Mouse (Mus musculus) limb, embryonic 12.5 days (tissue): ENCODE results near the gene Thrsp. TPM values are rescaled to one million over a fixed set of nuclear protein-coding genes. Genes with fewer than 3 reads are reported as not detected.

Experiments used
- ATAC-seq: fragments of 200-750 bp; cut with Nextera tagmentation; 2 replicates; pipeline ENCODE4 v1.8.0; 2017; ENCODE audit warnings: low read depth, moderate TSS enrichment; ENCODE audit not compliant: insufficient number of reproducible peaks, insufficient read depth, low FRiP score, low TSS enrichment
- H3K27ac ChIP-seq: fragments of 300-500 bp; sonication (generic); 2 replicates; pipeline ENCODE4 v1.5.1; 2016; ENCODE audit warnings: mild to moderate bottlenecking, moderate library complexity
- H3K27me3 ChIP-seq: fragments of 300-500 bp; sonication (generic); 2 replicates; pipeline ENCODE4 v1.6.1; 2016; ENCODE audit warnings: mild to moderate bottlenecking, moderate library complexity
- H3K36me3 ChIP-seq: fragments of 300-500 bp; sonication (generic); 2 replicates; pipeline ENCODE4 v1.6.1; 2016; ENCODE audit warnings: mild to moderate bottlenecking, moderate library complexity
- H3K4me1 ChIP-seq: fragments of 300-500 bp; sonication (generic); replicated peaks from 2 replicates; pipeline ENCODE4 v1.6.1; 2016
- H3K4me2 ChIP-seq: fragments of 300-500 bp; sonication (generic); 2 replicates; pipeline ENCODE4 v1.6.1; 2016; ENCODE audit warnings: mild to moderate bottlenecking, moderate library complexity
- H3K4me3 ChIP-seq: fragments of 300-500 bp; sonication (generic); replicated peaks from 2 replicates; pipeline ENCODE4 v1.5.1; 2016; ENCODE audit warnings: mild to moderate bottlenecking
- H3K9ac ChIP-seq: fragments of 300-500 bp; sonication (generic); replicated peaks from 2 replicates; pipeline ENCODE4 v1.6.1; 2016; ENCODE audit warnings: mild to moderate bottlenecking, moderate library complexity
- H3K9me3 ChIP-seq: fragments of 300-500 bp; sonication (generic); 2 replicates; pipeline ENCODE4 v1.6.1; 2016; ENCODE audit warnings: mild to moderate bottlenecking, moderate library complexity
- WGBS: fragments of 180-500 bp; shearing (Covaris S2); methylation state at CpG from one replicate; pipeline ENCODE4 v1.1.7; 2016; 5-methylcytosine and 5-hydroxymethylcytosine counted together
- polyA plus RNA-seq: library from polyadenylated mRNA; unstranded; fragments of >200 nt; fragmentation: Nextera tagmentation; extraction: Ambion mirVana; gene quantifications from 2 replicates; pipeline ENCODE4 v1.2.1, GENCODE M21; 2016

Gene Thrsp
- polyA plus RNA-seq, 1 experiment from 2014 or later = 0.64 TPM

DNA sequence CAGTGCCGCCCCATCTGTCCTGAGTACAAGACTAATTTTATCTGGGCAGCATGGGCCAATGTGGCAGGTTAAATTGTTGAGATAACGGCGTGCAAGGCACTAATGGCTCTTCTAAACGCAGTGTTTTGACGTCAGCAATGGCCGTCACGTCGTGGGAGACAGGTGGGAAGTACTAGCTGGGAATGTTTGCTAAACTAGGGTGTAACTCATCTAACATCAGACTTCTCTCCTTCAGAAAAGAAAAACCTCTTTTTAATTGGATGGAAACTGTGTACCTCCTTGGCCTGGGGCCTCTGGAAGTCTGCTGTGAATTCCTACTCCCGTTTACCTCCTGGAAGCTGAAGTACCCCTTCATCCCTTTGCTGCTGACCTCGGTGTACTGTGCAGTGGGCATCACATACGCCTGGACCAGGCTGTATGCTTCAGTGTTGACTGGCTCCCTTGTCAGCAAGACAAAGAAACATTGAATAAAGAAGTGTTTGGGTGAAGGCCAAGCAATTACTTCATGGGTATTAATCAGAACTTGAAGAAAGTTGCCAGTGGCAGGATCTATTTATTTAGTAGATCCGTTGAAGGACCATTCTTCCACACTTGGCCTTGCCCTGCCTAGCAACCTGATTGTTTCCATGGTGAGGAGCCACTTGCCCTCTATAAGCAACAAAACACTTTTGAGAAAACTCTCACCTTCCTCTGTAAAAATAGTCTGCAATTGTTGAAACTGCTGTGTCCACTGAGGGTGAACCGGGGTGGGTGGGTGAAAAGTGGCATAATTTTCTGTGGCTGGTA is 26.0 kb downstream of the Thrsp start:
- Histone ChIP-seq H3K4me3 (no peak overlapping the region), H3K36me3 (peaks cover 64% of the 10 kb centered on the region), H3K9ac (no peak overlapping the region), H3K9me3 (no peaks in the 10 kb centered on the region), H3K4me2 (no peak overlapping the region), H3K27ac (no peak overlapping the region), H3K27me3 (no peaks in the 10 kb centered on the region), H3K4me1 (no peaks in the 10 kb centered on the region)
- ATAC-seq = no peak
- 91% methylated on average over 13 of the region's 13 CpGs for WGBS

DNA sequence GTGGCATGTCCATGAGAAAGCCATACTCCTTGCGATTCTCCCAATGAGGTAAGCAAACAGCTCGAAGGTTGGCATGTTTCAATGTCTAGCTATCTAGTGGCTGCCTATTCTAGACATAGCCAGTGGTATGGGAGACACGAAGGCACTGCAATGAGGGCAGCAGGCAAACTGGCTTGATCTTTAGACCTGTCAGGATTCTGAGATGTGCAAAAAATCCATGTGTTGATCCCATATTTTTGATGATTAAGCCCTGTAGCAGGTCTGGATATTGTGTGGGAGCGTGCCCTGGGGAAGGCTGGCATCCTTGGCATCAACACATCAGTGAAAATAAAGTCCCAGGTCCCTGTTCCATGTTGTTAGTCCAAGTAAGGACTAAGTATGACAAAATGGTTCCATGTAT is 29.0 kb downstream of the Thrsp start:
- 94% methylated on average over 4 of the region's 4 CpGs for WGBS

GRCm38 (mm10) chr7:97387561-97388147 is 29.9 kb downstream of the Thrsp start:
- WGBS = 91% methylated on average over 8 of the region's 8 CpGs
- Histone ChIP-seq H3K4me3 (no peak overlapping the region), H3K9me3 (no peaks in the 10 kb centered on the region), H3K27me3 (no peaks in the 10 kb centered on the region), H3K4me2 (no peak overlapping the region), H3K36me3 (peaks cover 97% of the 10 kb centered on the region), H3K4me1 (no peaks in the 10 kb centered on the region), H3K9ac (no peak overlapping the region), H3K27ac (no peak overlapping the region)
- no peak for ATAC-seq

More for the DNA sequence above, 29.0 kb downstream of the Thrsp start:
- Histone ChIP-seq H3K36me3 (peaks cover 93% of the 10 kb centered on the region), H3K9me3 (no peaks in the 10 kb centered on the region), H3K27ac (no peak overlapping the region), H3K9ac (no peak overlapping the region), H3K27me3 (no peaks in the 10 kb centered on the region), H3K4me1 (no peaks in the 10 kb centered on the region), H3K4me2 (no peak overlapping the region), H3K4me3 (no peak overlapping the region)
- no peak for ATAC-seq

DNA sequence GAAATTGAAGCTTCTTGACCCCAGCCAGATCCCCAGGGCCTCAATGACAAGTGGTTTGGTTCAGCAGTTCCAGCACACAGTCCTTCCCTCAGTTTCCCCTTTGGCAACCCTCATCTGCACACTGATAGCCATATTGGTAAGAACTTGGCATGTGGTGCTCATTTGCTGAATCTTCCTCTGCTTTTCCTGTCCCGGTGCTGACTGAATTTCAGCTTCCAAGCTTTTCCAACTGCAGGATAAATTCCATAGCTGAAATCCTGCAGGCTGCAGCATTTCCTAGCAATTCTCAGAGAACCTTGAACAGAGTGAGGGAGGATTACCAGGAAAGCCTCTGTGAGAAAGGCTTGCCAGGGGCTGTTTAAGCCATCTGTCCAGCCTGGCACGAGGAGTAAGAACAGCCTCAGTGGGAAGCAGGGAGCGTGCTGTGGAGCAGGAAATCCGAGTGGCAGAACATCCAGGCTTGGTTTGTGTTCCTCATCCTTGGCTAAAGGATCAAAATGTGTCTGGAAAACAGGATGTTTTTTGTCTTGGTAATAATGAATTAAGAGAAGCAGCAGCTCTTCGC is 30.6 kb downstream of the Thrsp start:
- Histone ChIP-seq H3K27ac (no peak overlapping the region), H3K4me1 (no peaks in the 10 kb centered on the region), H3K4me2 (no peak overlapping the region), H3K4me3 (no peak overlapping the region), H3K27me3 (no peaks in the 10 kb centered on the region), H3K9ac (no peak overlapping the region), H3K36me3 (peaks cover 95% of the 10 kb centered on the region), H3K9me3 (no peaks in the 10 kb centered on the region)
- 88% methylated on average over 5 of the region's 5 CpGs for WGBS
- ATAC-seq = no peak

- Histone ChIP-seq H3K27me3 (no peaks in the 10 kb centered on the region), H3K9me3 (no peaks in the 10 kb centered on the region), H3K4me2 (no peak overlapping the region), H3K27ac (no peak overlapping the region), H3K4me1 (no peaks in the 10 kb centered on the region), H3K4me3 (no peak overlapping the region), H3K36me3 (peaks cover 95% of the 10 kb centered on the region), H3K9ac (no peak overlapping the region)
- no peak for ATAC-seq
- WGBS = 92% methylated on average over 7 of the region's 7 CpGs
These were observed 31.3 kb downstream of the Thrsp start for GRCm38 (mm10) chr7:97386106-97386805.

GRCm38 (mm10) chr7:97383496-97384132 is 33.9 kb downstream of the Thrsp start:
- no peak overlapping the region for H3K4me3 ChIP-seq
- H3K27ac ChIP-seq = no peak overlapping the region
- peaks cover 95% of the 10 kb centered on the region for H3K36me3 ChIP-seq
- no peak overlapping the region for H3K9ac ChIP-seq
- no peak overlapping the region for H3K4me2 ChIP-seq
- 89% methylated on average over 10 of the region's 10 CpGs for WGBS
- no peak for ATAC-seq
- H3K9me3 ChIP-seq = no peaks in the 10 kb centered on the region
- no peaks in the 10 kb centered on the region for H3K27me3 ChIP-seq
- H3K4me1 ChIP-seq = no peaks in the 10 kb centered on the region

GRCm38 (mm10) chr7:97382661-97383060 is 34.9 kb downstream of the Thrsp start:
- H3K4me3 ChIP-seq = no peak overlapping the region
- no peaks in the 10 kb centered on the region for H3K9me3 ChIP-seq
- H3K27me3 ChIP-seq = no peaks in the 10 kb centered on the region
- no peak overlapping the region for H3K9ac ChIP-seq
- no peaks in the 10 kb centered on the region for H3K4me1 ChIP-seq
- no peak overlapping the region for H3K4me2 ChIP-seq
- peaks cover 96% of the 10 kb centered on the region for H3K36me3 ChIP-seq
- no peak for ATAC-seq
- WGBS = 96% methylated on average over 8 of the region's 8 CpGs
- H3K27ac ChIP-seq = no peak overlapping the region

DNA sequence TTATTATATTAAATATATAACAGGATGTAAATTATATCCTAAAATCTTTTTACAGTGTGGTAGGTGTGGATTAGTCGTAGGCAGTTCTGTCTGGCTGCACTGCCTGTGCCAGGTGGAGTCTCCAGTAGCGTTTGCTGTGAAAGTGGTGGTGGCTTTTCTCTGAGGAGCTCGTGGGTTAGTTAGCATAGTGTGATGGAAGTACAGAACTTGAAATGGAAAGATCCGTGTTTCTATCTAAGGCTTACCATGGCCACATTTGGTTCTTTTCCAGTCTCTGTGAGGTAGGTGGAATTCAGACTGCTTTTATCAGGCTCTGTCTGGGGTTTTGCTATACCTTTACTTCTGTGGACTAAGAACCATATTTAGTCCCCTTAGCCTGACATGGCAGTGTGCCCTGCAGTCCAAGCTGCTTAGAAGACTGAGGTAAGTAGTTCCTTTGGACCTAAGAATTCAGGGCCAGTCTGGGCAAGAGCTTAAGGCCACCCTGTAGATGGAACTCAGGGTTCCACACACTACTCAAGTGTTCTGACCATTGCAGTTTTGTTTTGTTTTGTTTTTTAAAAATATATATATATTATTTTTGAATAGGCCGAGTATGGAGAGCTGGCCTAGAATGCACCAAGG is 36.9 kb downstream of the Thrsp start:
- no peak overlapping the region for H3K4me2 ChIP-seq
- no peaks in the 10 kb centered on the region for H3K4me1 ChIP-seq
- peaks cover 92% of the 10 kb centered on the region for H3K36me3 ChIP-seq
- no peak for ATAC-seq
- H3K9ac ChIP-seq = no peak overlapping the region
- H3K9me3 ChIP-seq = no peaks in the 10 kb centered on the region
- 89% methylated on average over 5 of the region's 5 CpGs for whole genome bisulfite sequencing
- H3K27me3 ChIP-seq = no peaks in the 10 kb centered on the region
- no peak overlapping the region for H3K4me3 ChIP-seq
- H3K27ac ChIP-seq = no peak overlapping the region

DNA sequence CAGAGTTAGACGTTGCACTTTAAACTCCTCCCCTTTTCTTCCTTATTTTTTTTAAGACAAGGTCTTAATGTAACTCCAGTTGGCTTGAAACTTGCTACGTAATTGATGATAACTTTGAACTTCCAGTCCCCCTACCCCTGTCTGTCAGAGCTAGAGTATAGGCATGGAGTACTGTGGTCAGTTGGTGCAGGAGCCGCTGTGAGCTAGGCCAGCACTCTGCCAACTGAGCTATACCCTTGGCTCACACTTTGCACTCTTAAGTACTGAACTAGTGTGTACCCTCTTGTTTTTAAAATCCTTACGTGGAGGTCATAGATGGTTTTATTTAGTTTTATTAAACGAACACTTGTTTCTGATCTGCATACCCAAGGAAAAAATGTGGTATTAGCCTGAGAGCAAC is 38.2 kb downstream of the Thrsp start:
- 92% methylated on average over 5 of the region's 5 CpGs for WGBS
- Histone ChIP-seq H3K9me3 (no peaks in the 10 kb centered on the region), H3K9ac (no peak overlapping the region), H3K4me1 (no peaks in the 10 kb centered on the region), H3K36me3 (peaks cover 92% of the 10 kb centered on the region), H3K27ac (no peak overlapping the region), H3K4me2 (no peak overlapping the region), H3K4me3 (no peak overlapping the region), H3K27me3 (no peaks in the 10 kb centered on the region)
- ATAC-seq = no peak

DNA sequence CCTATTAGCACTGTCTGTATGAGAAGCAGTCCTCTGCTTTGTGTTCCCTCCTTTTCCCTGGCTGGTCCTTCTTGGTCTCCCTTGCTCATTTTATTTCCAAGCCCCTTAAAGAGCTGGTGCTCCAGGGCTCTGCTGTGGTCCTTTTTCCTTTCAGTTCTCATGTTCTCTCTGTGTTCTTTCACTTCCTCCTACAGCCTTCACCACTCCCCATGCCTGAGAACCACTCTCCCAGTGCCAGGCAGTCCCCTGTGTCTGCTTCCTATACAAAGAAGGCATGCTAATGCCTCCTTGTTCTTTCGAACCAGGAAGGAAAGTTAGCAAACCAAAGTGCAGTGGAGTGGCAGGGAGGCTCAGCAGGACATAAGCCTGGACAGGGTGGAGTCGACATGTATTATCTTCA is 41.6 kb downstream of the Thrsp start:
- peaks cover 9% of the 10 kb centered on the region for H3K4me1 ChIP-seq
- H3K4me3 ChIP-seq = no peak overlapping the region
- no peaks in the 10 kb centered on the region for H3K9me3 ChIP-seq
- H3K4me2 ChIP-seq = no peak overlapping the region
- peaks cover 71% of the 10 kb centered on the region for H3K36me3 ChIP-seq
- ATAC-seq = no peak
- no peaks in the 10 kb centered on the region for H3K27me3 ChIP-seq
- H3K27ac ChIP-seq = no peak overlapping the region
- 91% methylated on average over 2 of the region's 2 CpGs for WGBS
- no peak overlapping the region for H3K9ac ChIP-seq
